Mouse (Mus musculus) liver, embryonic 18 days (tissue): Measurements from ENCODE around the gene Gmppb. TPM values are rescaled to one million over a fixed set of nuclear protein-coding genes. Genes with fewer than 3 reads are reported as not detected.

Experiments used
- polyA plus RNA-seq: library from polyadenylated mRNA; depleted of rRNA; stranded (reverse); fragments of >200 nt; gene quantifications from 2 replicates; pipeline ENCODE4 v1.2.3, GENCODE M21; 2012; rRNA removed

The Gmppb gene
- polyA plus RNA-seq = 11.3 and 11.8 TPM in 2 replicates

DNA sequence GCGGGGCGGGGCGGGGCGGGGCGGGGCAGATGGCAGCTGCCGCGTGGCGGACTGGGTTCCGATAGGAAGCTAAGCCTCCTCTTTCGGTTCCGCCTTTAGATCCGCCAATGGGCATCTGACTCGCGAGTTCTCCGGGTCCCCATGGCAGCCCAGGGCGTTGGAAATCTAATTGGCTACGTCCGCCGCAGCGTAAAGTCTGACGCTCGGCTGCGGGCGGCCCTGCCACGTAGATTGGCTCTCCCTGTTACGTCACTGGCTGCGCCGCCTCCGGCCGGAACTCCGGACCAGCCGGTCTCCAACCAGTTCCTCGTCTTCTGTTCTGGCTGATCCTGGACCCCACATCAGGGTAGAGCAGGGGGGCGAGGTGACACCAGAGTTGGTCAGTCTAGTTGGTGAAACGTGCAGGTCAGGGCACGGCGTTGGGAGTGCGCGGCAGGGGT, at the start of gene Gmppb:
Gmppb (plus strand) TSS at position 227 of the 440 bp plus-strand sequence.

DNA sequence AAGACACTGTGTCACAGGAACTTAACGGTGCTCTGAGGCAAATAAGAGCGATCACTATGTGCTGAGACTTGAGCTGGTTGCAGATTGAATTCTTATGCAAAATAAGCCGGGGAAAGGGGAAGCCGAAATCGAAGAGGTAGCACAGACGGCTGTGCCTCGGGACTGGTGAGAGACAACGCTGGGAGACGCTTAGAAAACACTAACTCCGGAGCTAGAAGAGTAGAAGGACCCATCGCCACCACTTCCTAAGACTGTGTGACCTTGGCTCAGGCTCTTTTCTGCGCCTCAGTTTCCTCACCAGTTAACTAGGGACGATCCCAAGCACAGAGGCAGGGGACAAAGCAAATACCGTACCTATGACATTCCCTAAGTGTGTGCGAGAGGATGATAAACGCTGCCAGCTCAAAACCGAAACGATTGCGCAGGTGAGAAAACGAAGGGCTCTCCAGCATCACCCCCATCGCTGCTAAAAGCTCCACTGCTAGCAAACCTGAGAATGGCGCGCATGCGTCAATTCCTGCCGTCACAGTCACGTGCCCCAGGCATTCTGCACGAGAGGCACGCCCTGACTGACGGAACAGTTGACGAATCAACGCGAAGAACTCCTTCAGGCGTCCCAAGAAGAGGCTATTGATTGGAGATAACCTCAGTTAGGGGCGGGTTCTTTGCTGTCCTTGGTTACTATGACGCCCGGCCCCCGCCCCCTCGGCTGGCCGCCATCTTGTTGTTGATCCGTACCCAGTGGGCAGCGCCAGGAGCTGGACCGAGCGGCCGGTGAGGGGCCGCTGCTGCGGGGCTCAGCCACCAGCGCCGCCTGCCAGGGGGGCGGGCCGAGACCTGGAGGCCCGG, 46.9 kb upstream of the Gmppb start, which contains the start of gene Ip6k1:
Ip6k1 (plus strand) TSS at position 580 of the 849 bp plus-strand sequence.

DNA sequence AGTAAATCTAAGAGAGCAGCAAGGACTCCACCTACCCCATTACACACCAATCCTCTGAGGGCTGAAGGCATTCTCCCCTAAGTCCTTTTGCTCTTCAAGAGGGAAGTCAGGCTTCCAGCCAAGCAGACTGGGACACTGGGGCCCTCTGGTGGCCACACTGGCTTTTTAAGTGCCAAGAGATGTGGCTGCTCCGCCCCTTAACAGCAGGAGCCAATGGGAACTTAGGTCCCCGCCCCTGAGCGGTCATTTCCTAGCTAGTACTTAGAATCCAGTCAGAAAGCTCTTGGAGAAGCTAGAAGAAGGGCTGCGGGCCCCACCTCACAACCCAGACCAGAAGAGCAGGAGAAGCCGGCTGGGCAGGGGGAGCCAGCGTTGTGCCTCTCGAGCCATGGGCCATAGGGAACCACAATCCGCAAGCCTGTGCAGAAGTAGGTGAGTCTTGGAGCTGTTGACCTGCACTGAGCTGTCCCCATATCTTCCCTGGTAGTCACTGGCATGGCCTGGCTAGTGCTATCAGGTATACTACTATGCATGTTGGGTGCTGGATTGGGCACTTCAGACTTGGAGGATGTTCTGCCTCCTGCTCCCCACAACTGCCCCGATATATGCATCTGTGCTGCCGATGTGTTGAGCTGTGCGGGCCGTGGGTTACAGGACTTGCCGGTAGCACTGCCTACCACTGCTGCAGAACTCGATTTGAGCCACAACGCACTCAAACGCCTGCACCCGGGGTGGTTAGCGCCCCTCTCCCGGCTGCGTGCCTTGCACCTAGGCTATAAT, 4.0 kb downstream of the Gmppb start, which contains the start of gene Amigo3:
Amigo3 (plus strand) TSS at position 275 of the 780 bp plus-strand sequence.

DNA sequence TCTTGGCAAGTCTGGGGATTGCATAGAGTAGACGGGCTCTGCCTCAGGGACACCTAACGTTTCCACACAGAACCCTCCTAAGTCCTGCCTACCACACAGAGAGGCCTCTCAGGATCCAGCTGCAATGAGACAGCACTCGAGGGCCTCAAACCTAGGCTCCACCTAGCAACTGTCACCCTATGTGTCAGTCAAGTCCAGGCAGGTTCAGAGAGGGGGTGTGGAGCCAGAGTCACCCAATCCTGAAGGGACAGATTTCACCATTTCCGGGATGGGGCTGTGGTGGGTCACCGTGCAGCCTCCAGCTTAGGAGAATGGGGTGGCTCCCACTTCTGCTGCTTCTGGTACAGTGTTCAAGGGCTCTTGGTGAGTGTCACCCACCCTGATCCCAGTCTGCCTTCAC, 31.1 kb downstream of the Gmppb start, which contains the start of gene Mst1:
Mst1 (plus strand) TSS at position 269 of the 400 bp plus-strand sequence.

DNA sequence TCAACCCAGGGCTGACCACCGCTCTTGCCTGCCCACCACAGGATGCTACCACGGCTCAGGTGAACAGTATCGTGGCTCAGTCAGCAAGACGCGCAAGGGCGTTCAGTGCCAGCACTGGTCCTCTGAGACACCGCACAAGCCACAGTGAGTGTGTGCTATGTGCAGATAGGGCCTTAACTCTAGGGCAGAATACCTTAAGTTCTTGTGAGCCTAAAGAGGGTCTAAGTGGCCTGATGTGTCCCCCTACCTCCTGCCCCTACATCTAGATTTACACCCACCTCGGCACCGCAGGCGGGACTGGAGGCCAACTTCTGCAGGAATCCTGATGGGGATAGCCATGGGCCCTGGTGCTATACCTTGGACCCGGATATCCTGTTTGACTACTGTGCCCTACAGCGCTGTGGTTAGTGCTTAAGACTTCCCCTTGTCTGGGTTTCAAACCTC, 34.0 kb downstream of the Gmppb start, which contains the start of gene Rnf123:
Rnf123 (minus strand) TSS at position 359 of the 444 bp plus-strand sequence.

DNA sequence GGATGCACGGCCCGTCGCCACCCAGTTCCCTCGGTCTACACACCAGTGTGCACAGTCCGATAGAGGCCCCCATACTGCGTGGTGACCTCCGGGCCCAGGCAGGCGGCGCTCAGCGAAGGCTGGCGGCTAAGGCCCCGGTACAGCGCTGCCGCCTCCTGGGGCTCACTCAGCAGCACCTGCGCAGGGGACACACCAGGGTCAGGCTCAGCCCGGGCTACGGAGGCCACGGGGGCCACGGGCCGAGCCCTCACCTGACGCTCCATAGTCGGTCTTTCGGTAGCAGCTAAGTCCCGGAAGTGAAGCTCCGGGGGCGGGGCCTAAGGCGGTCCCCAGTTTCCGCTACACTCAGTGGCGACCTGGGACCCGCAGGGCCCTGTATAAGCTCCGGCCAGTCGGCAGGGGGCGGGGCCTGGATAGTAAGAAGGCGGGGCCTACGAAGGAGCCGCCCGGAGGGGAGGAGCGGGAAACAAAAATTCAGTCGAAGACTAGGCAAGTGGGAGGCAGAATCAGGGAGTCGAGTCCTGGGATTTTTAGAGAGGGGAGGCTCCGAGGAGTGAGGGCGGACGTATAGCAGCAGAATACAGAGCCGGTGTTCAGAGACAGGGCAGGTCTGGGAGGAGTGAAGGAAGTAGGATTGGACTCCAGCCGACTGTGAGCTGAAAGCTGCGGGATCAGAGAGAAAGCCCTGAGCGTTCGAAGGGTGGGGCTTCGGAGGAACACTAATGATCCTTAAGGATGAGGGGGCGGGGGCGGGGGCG, 45.3 kb downstream of the Gmppb start, which contains the start of gene Apeh:
Apeh (minus strand) TSS at position 423 of the 758 bp plus-strand sequence.

Other genes starting within 250 kb of the Gmppb start
- 15.2 and 17.3 TPM in 2 replicates for gene Rbm6, start 176.0 kb upstream of the Gmppb start, polyA plus RNA-seq
- 5.2 and 5.3 TPM in 2 replicates for gene Mon1a, start 161.1 kb upstream of the Gmppb start, polyA plus RNA-seq
- 2.3 and 3.0 TPM in 2 replicates for gene Mst1r, start 142.4 kb upstream of the Gmppb start, polyA plus RNA-seq
- gene Actl11, start 120.8 kb upstream of the Gmppb start, polyA plus RNA-seq = not detected in 2 replicates
- 0.16 and 0.19 TPM in 2 replicates for gene Camkv, start 113.6 kb upstream of the Gmppb start, polyA plus RNA-seq
- 3.0 TPM in 2 replicates for gene Traip, start 99.1 kb upstream of the Gmppb start, polyA plus RNA-seq
- 108 and 109 TPM in 2 replicates for gene Uba7, start 73.7 kb upstream of the Gmppb start, polyA plus RNA-seq
- 0.52 and 0.65 TPM in 2 replicates for gene Gm20661, start 66.2 kb upstream of the Gmppb start, polyA plus RNA-seq
- 16.2 and 17.0 TPM in 2 replicates for gene Inka1, start 63.4 kb upstream of the Gmppb start, polyA plus RNA-seq
- gene Cdhr4, start 56.7 kb upstream of the Gmppb start, polyA plus RNA-seq = 2.9 TPM in 2 replicates
- 1.1 TPM in 2 replicates for gene Gm20662, start 52.9 kb upstream of the Gmppb start, polyA plus RNA-seq
- gene Ip6k1, start 46.7 kb upstream of the Gmppb start, polyA plus RNA-seq = 32.7 and 35.2 TPM in 2 replicates
- 0.44 and 0.62 TPM in 2 replicates for gene Amigo3, start 3.9 kb downstream of the Gmppb start, polyA plus RNA-seq
- gene Mst1, start 31.2 kb downstream of the Gmppb start, polyA plus RNA-seq = 92.9 and 96.0 TPM in 2 replicates
- 53.9 and 64.1 TPM in 2 replicates for gene Rnf123, start 34.1 kb downstream of the Gmppb start, polyA plus RNA-seq
- gene Apeh, start 45.4 kb downstream of the Gmppb start, polyA plus RNA-seq = 81.3 and 81.5 TPM in 2 replicates
- gene Bsn, start 141.1 kb downstream of the Gmppb start, polyA plus RNA-seq = 0.46 and 0.60 TPM in 2 replicates
- 8.4 and 9.0 TPM in 2 replicates for gene Dag1, start 214.7 kb downstream of the Gmppb start, polyA plus RNA-seq
- 5.9 and 6.0 TPM in 2 replicates for gene Nicn1, start 241.2 kb downstream of the Gmppb start, polyA plus RNA-seq
- 10.6 and 10.9 TPM in 2 replicates for gene Amt, start 247.6 kb downstream of the Gmppb start, polyA plus RNA-seq